25 mouse cellular contexts compared by ENCODE assay signal in genomic region chr17:46763544-46763943, GRCm38 (mm10). TPM values are rescaled to one million over a fixed set of nuclear protein-coding genes. Genes with fewer than 3 reads are reported as not detected.
DNase-seq lines count a peak whose midpoint lies in the region; ATAC-seq and TF ChIP-seq lines count a peak whose summit lies in the region.
"Had no signal": no experiment of that assay in that cellular context is flagged by ENCODE, and none has a peak within 500 bp of the region (broad histone marks: within the 10 kb centered on the region; RNA-seq: fewer than 3 reads in every experiment).

Ptcra (minus strand) TSS chr17:46763712.

- no peak within 1 kb of the TSS for H3K27ac ChIP-seq in embryonic facial prominence, embryonic 11.5 days (replicated peaks; ENCODE audit: low read depth, low read length)
- H3K27ac ChIP-seq in embryonic facial prominence, embryonic 10.5 days (replicated peaks), result no peak within 1 kb of the TSS
- peak within 1 kb of the TSS; percentile 55 for H3K27ac ChIP-seq in left cerebral cortex, adult 2 months
- H3K27ac ChIP-seq in embryonic facial prominence, embryonic 15.5 days (replicated peaks), result no peak within 1 kb of the TSS
- H3K27ac ChIP-seq: embryonic facial prominence, embryonic 12.5 days; forebrain, embryonic 13.5 days; hindbrain, embryonic 12.5 days; limb, embryonic 12.5 days; liver, embryonic 13.5 days had no signal

- no peaks in the 10 kb centered on the region for H3K27me3 ChIP-seq in embryonic facial prominence, embryonic 11.5 days (ENCODE audit: control insufficient read depth, insufficient read depth, low read length)
- H3K27me3 ChIP-seq in embryonic facial prominence, embryonic 10.5 days (replicated peaks; ENCODE audit: low read depth, poor library complexity, severe bottlenecking), result no peaks in the 10 kb centered on the region
- H3K27me3 ChIP-seq in embryonic facial prominence, embryonic 15.5 days, result no peaks in the 10 kb centered on the region
- H3K27me3 ChIP-seq: embryonic facial prominence, embryonic 12.5 days; forebrain, embryonic 13.5 days; hindbrain, embryonic 12.5 days; limb, embryonic 12.5 days; liver, embryonic 13.5 days had no signal

- no peak for TF ChIP-seq CTCF in left cerebral cortex, adult 2 months (IDR thresholded peaks at IDR 0.05)

- H3K4me2 ChIP-seq in embryonic facial prominence, embryonic 11.5 days (ENCODE audit: low read depth, low read length), result no peak within 1 kb of the TSS
- H3K4me2 ChIP-seq in embryonic facial prominence, embryonic 15.5 days (replicated peaks), result no peak within 1 kb of the TSS
- H3K4me2 ChIP-seq: embryonic facial prominence, embryonic 12.5 days; forebrain, embryonic 13.5 days; hindbrain, embryonic 12.5 days; limb, embryonic 12.5 days; liver, embryonic 13.5 days had no signal

- H3K36me3 ChIP-seq in embryonic facial prominence, embryonic 11.5 days (replicated peaks; ENCODE audit: control insufficient read depth, insufficient read depth, low read depth, low read length), result no peaks in the 10 kb centered on the region
- no peaks in the 10 kb centered on the region for H3K36me3 ChIP-seq in embryonic facial prominence, embryonic 10.5 days (replicated peaks)
- H3K36me3 ChIP-seq in embryonic facial prominence, embryonic 15.5 days, result no peaks in the 10 kb centered on the region
- H3K36me3 ChIP-seq: embryonic facial prominence, embryonic 12.5 days; hindbrain, embryonic 12.5 days; limb, embryonic 12.5 days; liver, embryonic 13.5 days had no signal

- 0 out of 2 replicates have a peak, but pooled peaks have one; percentile 56 for ATAC-seq in embryonic facial prominence, embryonic 11.5 days (replicated peaks; ENCODE audit: insufficient number of reproducible peaks, low FRiP score, low TSS enrichment, low read depth)
- 0 out of 2 replicates have a peak, but pooled peaks have one; percentile 15 for ATAC-seq in embryonic facial prominence, embryonic 15.5 days (ENCODE audit: insufficient number of reproducible peaks, low FRiP score, low TSS enrichment, low read depth)
- ATAC-seq in megakaryocyte-erythroid progenitor cell, adult 5-6 weeks (replicated peaks; ENCODE audit: low FRiP score, low TSS enrichment, poor library complexity, severe bottlenecking), result no peak
- ATAC-seq: forebrain, embryonic 13.5 days had no signal

- H3K4me1 ChIP-seq in embryonic facial prominence, embryonic 11.5 days (ENCODE audit: control insufficient read depth, insufficient read depth, low read length), result no peaks in the 10 kb centered on the region
- peaks cover 7% of the 10 kb centered on the region for H3K4me1 ChIP-seq in embryonic facial prominence, embryonic 10.5 days
- H3K4me1 ChIP-seq in embryonic facial prominence, embryonic 15.5 days, result no peaks in the 10 kb centered on the region
- H3K4me1 ChIP-seq: embryonic facial prominence, embryonic 12.5 days; forebrain, embryonic 13.5 days; hindbrain, embryonic 12.5 days; liver, embryonic 13.5 days had no signal

- H3K9me3 ChIP-seq in embryonic facial prominence, embryonic 11.5 days (replicated peaks; ENCODE audit: control insufficient read depth, low read length), result no peaks in the 10 kb centered on the region
- H3K9me3 ChIP-seq in embryonic facial prominence, embryonic 10.5 days, result no peaks in the 10 kb centered on the region
- no peaks in the 10 kb centered on the region for H3K9me3 ChIP-seq in embryonic facial prominence, embryonic 15.5 days (replicated peaks)
- H3K9me3 ChIP-seq: embryonic facial prominence, embryonic 12.5 days; forebrain, embryonic 13.5 days; hindbrain, embryonic 12.5 days; limb, embryonic 12.5 days; liver, embryonic 13.5 days had no signal

- intact Hi-C loops in left cerebral cortex, adult 2 months (cut with DNase I), result no loop called here
- intact Hi-C loops in left cerebral cortex, postnatal 4 days (cut with DNase I), result no loop called here

- no peak within 1 kb of the TSS for H3K4me3 ChIP-seq in embryonic facial prominence, embryonic 11.5 days (ENCODE audit: low read depth, low read length)
- H3K4me3 ChIP-seq in embryonic facial prominence, embryonic 10.5 days, result no peak within 1 kb of the TSS
- H3K4me3 ChIP-seq in left cerebral cortex, adult 2 months, result no peak within 1 kb of the TSS
- H3K4me3 ChIP-seq in embryonic facial prominence, embryonic 15.5 days (replicated peaks), result no peak within 1 kb of the TSS
- H3K4me3 ChIP-seq: embryonic facial prominence, embryonic 12.5 days; forebrain, embryonic 13.5 days; hindbrain, embryonic 12.5 days; limb, embryonic 12.5 days; liver, embryonic 13.5 days had no signal

- 60% methylated on average over 2 of the region's 2 CpGs for WGBS in embryonic facial prominence, embryonic 11.5 days
- WGBS in embryonic facial prominence, embryonic 10.5 days, result 72% methylated on average over 2 of the region's 2 CpGs
- 63% methylated on average over 2 of the region's 2 CpGs for WGBS in embryonic facial prominence, embryonic 15.5 days

- no peak within 1 kb of the TSS for H3K9ac ChIP-seq in embryonic facial prominence, embryonic 11.5 days (replicated peaks; ENCODE audit: low read length)
- no peak within 1 kb of the TSS for H3K9ac ChIP-seq in embryonic facial prominence, embryonic 15.5 days
- H3K9ac ChIP-seq: embryonic facial prominence, embryonic 12.5 days; forebrain, embryonic 13.5 days; hindbrain, embryonic 12.5 days; limb, embryonic 12.5 days; liver, embryonic 13.5 days had no signal

- no peak for DNase-seq in embryonic facial prominence, embryonic 11.5 days (ENCODE audit: low spot score)
- no peak for DNase-seq in embryonic facial prominence, embryonic 10.5 days (ENCODE audit: low spot score)
- DNase-seq in left cerebral cortex, adult 2 months (ENCODE audit: extremely low spot score in 1 of 2, low spot score in 2 of 2), result no peak
- no peak for DNase-seq in left cerebral cortex, postnatal 4 days
- peak; percentile 81 for DNase-seq in thymus, postnatal 14 days
- DNase-seq in testis, postnatal 10 days (ENCODE audit: low spot score), result no peak
- DNase-seq: adrenal gland, postnatal 25 days; cerebellum, adult 9-10 months; gastrocnemius, postnatal 36 days; heart, postnatal 10 days; kidney, adult 18-20 months; liver, embryonic 13.5 days; lung, adult 2 months; lung, postnatal 4 days had no signal

RNA-seq across cellular contexts. Expression of gene Ptcra, which starts in this region (rescaled TPM):
- polyA plus RNA-seq in embryonic facial prominence, embryonic 11.5 days (2014; fragmentation: Nextera tagmentation; extraction: Ambion mirVana), result 0.32 and 0.49 TPM in 2 replicates
- polyA plus RNA-seq in embryonic facial prominence, embryonic 10.5 days (2016; fragmentation: Nextera tagmentation; extraction: Ambion mirVana), result 0.62 and 1.6 TPM in 2 replicates
- under 1 TPM in 1 of 2 experiments, not detected in 1; 0.28 TPM for total RNA-seq in left cerebral cortex, adult 2 months (2021)
- total RNA-seq in left cerebral cortex, postnatal 4 days (2021), result not detected
- 0.41 and 0.47 TPM in 2 replicates for polyA plus RNA-seq in embryonic facial prominence, embryonic 15.5 days (2015; fragmentation: Nextera tagmentation; extraction: Ambion mirVana)
- not detected in 2 replicates for total RNA-seq in megakaryocyte-erythroid progenitor cell, adult 5-6 weeks (2014; fragmentation: Nextera tagmentation)
- total RNA-seq in megakaryocyte-erythroid progenitor cell, adult 5-6 weeks (2017), result not detected in 2 replicates
- total RNA-seq: adrenal gland, postnatal 25 days; common myeloid progenitor, adult 5-6 weeks; gastrocnemius, adult 18-20 months; gastrocnemius, postnatal 36 days; heart, adult 8-10 months; heart, postnatal 10 days; midbrain, postnatal 0 days had no signal
- polyA plus RNA-seq: large intestine, adult 2 months; lung, adult 2 months had no signal

Comparison
In these comparisons a context has a peak if more than half of its experiments do, and no peak if none do; other contexts are left out.
1. Peak in ATAC-seq in embryonic facial prominence, embryonic 11.5 days; RNA of the gene not detected or under 1 TPM.
2. Peak in ATAC-seq in embryonic facial prominence, embryonic 15.5 days; RNA of the gene not detected or under 1 TPM.